Mouse (Mus musculus) heart, embryonic 11.5 days (tissue): ENCODE measurements around the gene Mtif3. TPM values are rescaled to one million over a fixed set of nuclear protein-coding genes. Genes with fewer than 3 reads are reported as not detected.

Experiments
- polyA plus RNA-seq: library from polyadenylated mRNA; unstranded; fragments of >200 nt; fragmentation: Nextera tagmentation; extraction: Ambion mirVana; gene quantifications from 2 replicates; pipeline ENCODE4 v1.2.1, GENCODE M21; 2014

Mtif3 gene
- polyA plus RNA-seq, 1 experiment from 2014 or later: 23.0 TPM

Other genes with a start within 250 kb of the Mtif3 start
- gene Usp12, start 168.8 kb downstream of the Mtif3 start, polyA plus RNA-seq: 9.2 and 11.1 TPM in 2 replicates
- gene Rpl21, start 130.9 kb downstream of the Mtif3 start, polyA plus RNA-seq: 444 and 490 TPM in 2 replicates
- gene Rasl11a, start 118.7 kb downstream of the Mtif3 start, polyA plus RNA-seq: 10.9 and 11.3 TPM in 2 replicates
- gene Gtf3a, start 15.1 kb downstream of the Mtif3 start, polyA plus RNA-seq: 89.2 and 98.6 TPM in 2 replicates
- 9.4 and 11.0 TPM in 2 replicates for gene Lnx2, start 112.8 kb upstream of the Mtif3 start, polyA plus RNA-seq
- gene Polr1d, start 113.2 kb upstream of the Mtif3 start, polyA plus RNA-seq: 103 TPM in 2 replicates
- not detected in 2 replicates for gene Gsx1, start 224.9 kb upstream of the Mtif3 start, polyA plus RNA-seq